Mouse (Mus musculus) testis, adult 2 months (tissue): ENCODE measurements at regions not wholly inside any gene's neighbourhood (a gene's known extent, or its start where the extent isn't known, plus 50 kb on each side); places are given as distances from the start of the nearest gene placed in this dataset.

Source experiments
- H3K27ac ChIP-seq: fragments of 200-500 bp; 2 replicates; pipeline ENCODE4 v1.5.1; 2012; ENCODE audit warnings: low read depth, low read length; ENCODE audit not compliant: control insufficient read depth, insufficient read depth
- H3K27me3 ChIP-seq: fragments of 200-500 bp; 2 replicates; pipeline ENCODE4 v1.6.1; 2012; ENCODE audit warnings: mild to moderate bottlenecking, low read length, moderate library complexity; ENCODE audit not compliant: control insufficient read depth, insufficient read depth
- H3K36me3 ChIP-seq: fragments of 200-500 bp; 2 replicates; pipeline ENCODE4 v1.6.1; 2012; ENCODE audit warnings: mild to moderate bottlenecking, low read length; ENCODE audit not compliant: control insufficient read depth, insufficient read depth
- H3K4me1 ChIP-seq: fragments of 200-500 bp; 2 replicates; pipeline ENCODE4 v1.6.1; 2012; ENCODE audit warnings: low read length; ENCODE audit not compliant: control insufficient read depth, insufficient read depth
- H3K4me3 ChIP-seq: fragments of 200-500 bp; 2 replicates; pipeline ENCODE4 v1.5.1; 2012; ENCODE audit warnings: low read depth, mild to moderate bottlenecking, low read length, moderate library complexity, mixed read lengths; ENCODE audit not compliant: control insufficient read depth
- CTCF ChIP-seq: fragments of 200-500 bp; IDR thresholded peaks from 2 replicates; pipeline ENCODE4 v1.5.1; 2012; ENCODE audit warnings: low read depth, mild to moderate bottlenecking, inconsistent platforms, low read length, moderate library complexity; ENCODE audit not compliant: control insufficient read depth, insufficient read depth, insufficient replicate concordance
- POLR2A ChIP-seq: fragments of 200-500 bp; IDR thresholded peaks from 2 replicates; pipeline ENCODE4 v1.6.1; 2012; ENCODE audit warnings: low read depth, mild to moderate bottlenecking, inconsistent platforms, low read length, moderate library complexity; ENCODE audit not compliant: control insufficient read depth

DNA sequence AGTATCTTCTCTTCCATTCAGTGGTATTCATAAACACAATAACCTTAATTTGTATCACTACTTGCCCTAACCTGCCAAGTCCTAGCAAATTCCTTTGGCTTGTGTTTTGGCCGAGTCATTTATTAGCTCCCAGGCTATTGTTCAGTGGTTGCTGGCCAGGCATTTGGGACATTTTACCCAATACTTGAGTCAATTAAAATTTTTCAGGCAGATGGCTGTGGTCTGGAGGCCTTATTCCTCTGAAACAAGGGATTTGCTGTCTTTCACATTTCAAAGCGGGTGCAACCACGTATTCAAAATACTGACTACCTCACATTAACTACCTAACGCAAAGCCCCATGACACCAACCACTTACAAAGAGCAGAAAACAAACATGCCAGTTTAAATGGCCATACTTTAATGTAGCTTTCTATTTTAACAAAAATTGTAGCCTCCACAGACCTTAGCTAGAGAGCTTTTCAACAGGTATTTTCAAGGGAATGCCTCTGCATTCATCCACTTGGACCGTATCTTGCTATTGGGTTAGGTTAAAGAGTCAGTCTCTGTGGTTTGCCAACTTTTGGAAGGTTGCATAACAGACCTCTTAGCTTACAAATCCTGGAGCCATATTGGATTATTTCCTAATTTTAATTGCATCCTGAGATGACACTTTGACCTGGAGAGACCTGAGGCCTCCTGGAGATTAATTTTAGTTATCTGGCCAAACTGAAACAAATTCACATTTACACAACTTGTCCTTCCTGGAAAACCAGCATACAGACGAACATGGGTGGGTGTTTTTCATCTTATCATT, 224.7 kb upstream of the Fam241a start:
- Histone ChIP-seq H3K27ac (no peak overlapping the region), H3K4me3 (no peak overlapping the region), H3K27me3 (no peaks in the 10 kb centered on the region), H3K4me1 (no peaks in the 10 kb centered on the region), H3K36me3 (no peaks in the 10 kb centered on the region)
- TF ChIP-seq POLR2A, result no peak
- TF ChIP-seq CTCF, result no peak

DNA sequence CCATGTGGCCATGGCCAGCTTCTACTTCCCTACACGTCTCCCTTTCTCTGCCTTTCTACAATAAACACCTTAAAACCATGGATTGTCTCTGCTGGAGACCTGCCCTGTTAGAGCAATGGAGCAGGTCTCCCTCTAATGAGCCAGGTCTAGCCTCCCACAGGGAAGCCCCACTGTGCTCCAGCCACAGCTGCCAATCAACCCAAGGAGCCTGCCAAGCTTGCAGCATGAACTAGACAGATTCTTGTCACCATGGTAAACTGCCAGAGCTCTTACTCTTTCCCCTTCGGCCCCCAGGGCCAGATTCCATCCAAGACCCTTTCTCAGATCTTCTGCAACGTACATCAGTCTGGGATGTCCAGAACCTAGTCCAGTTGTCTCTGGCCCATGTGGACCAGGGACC, 217.1 kb upstream of the Fam241a start:
- no peak for TF ChIP-seq POLR2A
- no peak for TF ChIP-seq CTCF
- Histone ChIP-seq H3K27me3 (no peaks in the 10 kb centered on the region), H3K4me1 (no peaks in the 10 kb centered on the region), H3K4me3 (no peak overlapping the region), H3K27ac (no peak overlapping the region), H3K36me3 (no peaks in the 10 kb centered on the region)

DNA sequence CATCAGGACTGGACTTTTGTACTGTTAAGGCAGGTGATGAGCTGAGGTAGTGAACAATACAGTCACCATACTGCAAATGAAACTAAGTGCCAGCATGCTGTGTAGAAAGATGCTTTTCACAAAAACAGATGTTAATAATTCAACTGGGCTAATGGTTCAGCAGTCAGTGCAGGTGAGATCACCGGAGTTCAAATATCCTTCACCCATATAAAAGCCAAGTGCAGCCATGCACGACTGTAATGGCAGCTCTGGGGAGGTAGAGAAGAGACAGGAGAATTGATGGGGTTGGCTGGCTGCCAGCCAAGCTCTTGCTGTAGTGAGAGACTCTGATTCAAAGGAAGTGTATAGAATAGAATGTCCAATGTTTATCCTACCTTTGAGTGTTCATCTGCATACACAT, 214.3 kb upstream of the Fam241a start:
- H3K36me3 ChIP-seq, result no peaks in the 10 kb centered on the region
- TF ChIP-seq POLR2A (no peak), CTCF (no peak)
- no peak overlapping the region for H3K4me3 ChIP-seq
- no peak overlapping the region for H3K27ac ChIP-seq
- no peaks in the 10 kb centered on the region for H3K4me1 ChIP-seq
- H3K27me3 ChIP-seq, result no peaks in the 10 kb centered on the region

DNA sequence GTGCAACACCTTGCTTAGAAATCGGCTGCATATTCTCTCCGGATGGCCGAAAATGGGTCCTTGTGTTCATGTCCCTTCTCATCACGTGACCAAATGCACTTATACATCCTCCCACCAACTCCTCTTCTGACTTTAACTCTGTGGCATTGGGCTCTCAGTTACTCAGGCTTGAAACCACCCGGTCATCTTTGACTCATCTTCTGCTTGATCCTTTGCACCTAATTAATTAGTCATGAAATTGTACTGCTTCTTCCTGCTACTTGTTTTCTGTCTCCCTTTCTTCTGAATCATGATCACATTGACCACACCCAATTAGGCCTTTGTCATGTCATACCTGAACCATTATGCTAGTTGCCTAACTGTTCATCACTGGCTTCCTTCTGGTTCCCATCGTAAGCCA, 208.4 kb upstream of the Fam241a start:
- peaks cover 2% of the 10 kb centered on the region for H3K4me1 ChIP-seq
- H3K36me3 ChIP-seq, result no peaks in the 10 kb centered on the region
- H3K27ac ChIP-seq, result no peak overlapping the region
- no peak overlapping the region for H3K4me3 ChIP-seq
- TF ChIP-seq CTCF, result no peak
- no peak for TF ChIP-seq POLR2A
- no peaks in the 10 kb centered on the region for H3K27me3 ChIP-seq

DNA sequence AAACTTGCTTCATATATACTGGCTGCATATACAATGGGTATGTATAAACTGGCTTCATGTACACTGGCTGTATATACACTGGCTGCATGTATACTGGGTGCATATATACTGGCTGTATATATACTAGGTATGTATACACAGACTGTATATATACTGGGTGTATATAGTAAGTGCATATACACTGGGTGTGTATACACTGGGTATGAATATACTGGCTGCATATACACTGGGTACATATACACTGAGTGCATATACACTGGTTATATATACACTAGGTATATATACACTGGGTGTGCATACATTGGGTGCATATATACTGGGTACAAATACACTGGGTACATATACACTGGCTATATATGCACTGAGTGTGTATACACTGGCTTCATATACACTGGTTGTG, 196.9 kb upstream of the Fam241a start:
- TF ChIP-seq POLR2A (no peak), CTCF (no peak)
- H3K4me1 ChIP-seq, result no peaks in the 10 kb centered on the region
- no peaks in the 10 kb centered on the region for H3K36me3 ChIP-seq
- H3K4me3 ChIP-seq, result no peak overlapping the region
- no peaks in the 10 kb centered on the region for H3K27me3 ChIP-seq
- no peak overlapping the region for H3K27ac ChIP-seq

DNA sequence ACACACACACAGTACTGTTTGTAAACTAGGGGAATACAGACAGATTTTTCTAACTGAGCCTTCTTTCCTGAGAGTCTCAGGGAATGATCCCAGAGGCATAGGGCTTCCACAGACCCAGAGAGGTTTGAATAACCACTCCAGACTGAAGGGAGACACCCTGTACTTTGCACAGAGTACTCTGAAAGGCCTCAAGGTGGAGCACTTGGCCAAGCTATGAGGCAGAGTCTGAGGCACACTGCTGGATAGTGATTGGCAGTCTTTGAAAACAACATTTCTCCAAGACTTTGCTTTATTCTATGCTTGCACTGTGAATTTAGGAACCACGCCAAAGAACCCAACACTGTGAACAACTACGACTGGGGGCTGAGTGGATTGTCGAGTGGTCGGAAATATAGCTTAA, 192.1 kb upstream of the Fam241a start:
- TF ChIP-seq CTCF (peak; percentile 20; the same call in 1 of the 2 replicates), POLR2A (no peak)
- Histone ChIP-seq H3K4me1 (no peaks in the 10 kb centered on the region), H3K27ac (no peak overlapping the region), H3K27me3 (no peaks in the 10 kb centered on the region), H3K36me3 (no peaks in the 10 kb centered on the region), H3K4me3 (no peak overlapping the region)

DNA sequence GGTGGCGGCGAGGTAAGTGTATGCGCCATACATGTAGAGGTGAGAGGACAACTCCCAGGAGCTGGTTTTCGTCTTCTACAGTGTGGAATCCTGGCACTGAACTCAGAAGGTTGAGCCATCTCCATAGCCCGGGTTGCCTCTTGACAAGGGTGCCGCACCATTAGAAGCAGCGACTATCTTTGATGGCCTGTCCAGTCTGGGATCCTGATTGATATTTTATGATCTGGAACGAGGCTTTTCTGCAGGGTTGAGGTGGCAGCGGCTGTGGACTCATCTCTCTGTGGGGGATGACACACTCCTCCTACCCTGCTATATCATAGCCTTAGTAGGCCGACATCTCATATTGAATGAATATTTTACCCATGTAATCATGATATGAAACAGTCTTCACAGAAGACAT, 191.0 kb upstream of the Fam241a start:
- no peak for TF ChIP-seq POLR2A
- no peak for TF ChIP-seq CTCF

More for the DNA sequence above, 191.0 kb upstream of the Fam241a start:
- Histone ChIP-seq H3K4me3 (no peak overlapping the region), H3K27ac (no peak overlapping the region), H3K4me1 (no peaks in the 10 kb centered on the region), H3K36me3 (no peaks in the 10 kb centered on the region), H3K27me3 (no peaks in the 10 kb centered on the region)
